Mouse (Mus musculus) induced T-regulatory cell, adult 2 months (primary cell): Measurements from ENCODE around the gene Ceacam2.
"Not testable (repeated sequence)": the region's sequence is repeated elsewhere in the genome, so short reads cannot be mapped to it uniquely, and the experiment has no call there.

Source experiments
- DNase-seq: peaks from one replicate; pipeline ENCODE4 v3.0.0-alpha.2; 2012; ENCODE audit warnings: low read depth

The Ceacam2 gene

DNA sequence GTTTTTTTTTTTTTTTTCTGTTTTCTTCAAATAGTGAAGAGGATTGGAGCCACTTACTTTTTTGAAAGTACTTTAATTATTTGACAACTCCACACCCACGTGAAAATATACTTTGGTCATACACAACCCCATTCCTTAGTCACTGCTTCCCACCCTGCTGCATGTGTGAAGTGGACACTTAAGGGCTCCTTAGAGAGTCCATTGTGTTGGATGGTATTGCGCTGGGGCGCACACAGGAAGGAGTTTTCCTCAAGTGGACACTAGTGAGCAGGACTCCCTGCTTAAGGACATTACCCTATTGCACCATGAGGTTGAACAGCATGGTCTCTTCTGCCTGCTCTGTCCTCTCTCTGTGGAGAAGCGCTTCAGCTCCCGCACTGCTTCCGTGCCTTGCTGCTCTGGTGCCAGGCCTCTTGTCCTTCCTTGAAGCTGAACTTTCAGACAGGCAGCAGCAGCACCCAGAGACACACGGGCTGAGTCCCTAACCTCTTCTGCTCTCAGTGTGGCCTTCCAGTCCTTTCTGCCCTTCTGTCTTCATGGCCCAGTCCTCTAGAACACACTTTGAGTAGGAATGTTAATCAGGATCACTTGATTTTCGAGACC is 56.4 kb downstream of the Ceacam2 start:
- no peak for DNase-seq

DNA sequence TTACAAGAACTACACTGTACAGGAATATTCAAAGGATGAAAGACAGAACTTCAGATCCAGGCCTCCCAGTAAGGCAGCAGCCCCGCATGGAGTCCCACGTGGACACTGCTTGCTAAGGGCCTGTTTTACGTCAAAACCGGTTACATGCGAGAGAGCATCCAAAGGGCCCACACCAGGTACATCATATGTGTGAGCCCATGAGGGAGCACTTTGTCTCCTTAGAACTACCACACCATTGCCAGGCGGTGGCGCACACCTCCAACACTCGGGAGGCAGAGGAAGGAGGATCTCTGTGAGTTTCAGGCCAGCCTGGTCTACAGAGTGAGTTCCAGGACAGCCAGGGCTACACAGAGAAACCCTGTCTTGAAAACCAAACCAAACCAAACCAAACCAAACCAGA is 58.9 kb downstream of the Ceacam2 start:
- DNase-seq, result peak; percentile 17

DNA sequence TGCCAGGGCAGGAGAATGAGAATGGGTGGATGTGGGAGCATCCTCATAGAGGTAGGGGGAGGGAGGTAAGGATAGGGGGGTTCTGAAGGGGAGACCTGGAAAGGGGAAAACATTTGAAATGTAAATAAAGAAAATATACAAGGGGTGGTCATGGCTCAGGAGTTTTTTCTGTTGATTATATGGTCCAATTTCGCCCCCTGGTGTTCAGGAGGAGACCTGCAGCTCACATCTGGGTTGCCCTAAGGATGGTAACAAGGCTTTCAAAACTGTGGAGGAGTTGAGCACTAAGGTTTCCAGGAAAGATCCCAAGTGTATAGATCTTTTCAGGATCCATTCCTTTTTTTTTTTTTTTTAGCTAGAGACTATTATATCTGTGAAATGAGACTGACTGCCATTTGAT is 60.2 kb downstream of the Ceacam2 start:
- DNase-seq, result peak; percentile 52

DNA sequence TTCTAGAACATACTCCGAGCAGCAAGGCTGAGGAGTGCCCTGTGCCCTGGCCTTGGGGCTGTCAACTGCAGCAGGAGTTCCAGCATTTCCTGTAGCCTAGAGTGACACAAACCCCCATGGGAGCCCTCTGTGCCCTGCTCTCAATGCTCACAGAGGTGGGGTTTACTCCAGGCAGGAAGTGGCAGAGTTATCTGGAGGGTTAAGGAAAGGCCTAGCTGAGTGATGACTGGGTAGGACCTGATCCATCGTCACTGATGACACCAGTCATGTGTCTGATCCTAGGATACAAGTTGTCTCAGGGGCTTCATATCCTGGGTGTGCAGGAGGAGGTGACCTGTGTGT is 61.9 kb downstream of the Ceacam2 start:
- DNase-seq, result not testable (repeated sequence)

DNA sequence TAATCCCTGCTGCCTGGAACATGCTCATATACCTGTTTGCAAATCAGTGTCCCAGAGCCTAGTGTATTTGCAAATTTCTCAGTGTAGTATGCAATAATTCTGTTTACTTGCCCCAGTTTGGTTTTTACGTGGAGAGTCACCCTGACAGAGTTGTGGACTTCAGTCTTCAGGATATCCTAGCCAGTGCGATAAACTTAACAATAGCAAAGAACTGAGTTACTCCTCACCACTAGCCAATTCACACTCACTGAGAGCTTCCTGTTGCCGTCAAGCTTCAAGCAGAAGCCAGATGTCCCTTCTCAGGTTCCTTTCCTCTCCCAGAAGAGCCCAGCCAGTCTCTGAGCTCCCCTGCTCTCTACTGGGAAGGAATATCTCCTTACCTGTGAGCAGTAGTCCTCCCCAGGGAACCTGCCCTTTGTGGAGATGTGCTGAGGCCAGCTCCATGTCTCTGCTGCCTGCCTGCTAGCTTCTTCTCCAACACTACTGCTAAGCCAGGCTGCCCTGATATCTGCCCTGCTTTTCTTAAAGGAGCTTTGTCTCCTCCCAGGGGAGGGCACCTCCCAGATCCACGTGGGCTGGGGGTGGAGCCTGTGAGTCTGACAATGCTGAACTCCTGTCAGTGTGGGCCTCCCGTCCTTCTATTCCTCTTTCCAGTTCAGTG is 62.4 kb downstream of the Ceacam2 start, which contains the start of gene Ceacam1:
Gene Ceacam1 (minus strand): TSS at position 513 of the 661 bp plus-strand sequence.
- DNase-seq, result peak; percentile 20

DNA sequence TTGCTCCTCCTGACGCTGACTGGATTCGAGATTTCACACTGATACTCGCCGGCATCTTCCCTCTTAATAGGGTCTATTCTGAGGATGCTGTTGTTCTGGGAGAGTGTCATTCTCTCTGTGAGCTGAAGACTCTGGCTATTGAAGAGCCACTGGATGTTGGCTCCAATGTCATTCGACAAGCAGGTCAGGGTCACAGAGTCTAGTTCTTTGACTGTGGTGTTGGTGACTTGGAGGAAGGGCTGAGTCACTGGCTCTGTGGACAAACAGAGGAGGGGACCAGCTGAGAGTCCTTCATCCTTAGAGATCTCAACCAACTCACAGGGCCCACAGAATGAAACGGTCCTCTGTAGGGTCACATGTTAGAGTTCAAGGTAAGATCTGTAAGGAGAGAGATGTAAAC is 67.8 kb downstream of the Ceacam2 start:
- not testable (repeated sequence) for DNase-seq
